Mouse (Mus musculus) cerebellum, adult 8-10 months (tissue): ENCODE data around the gene Doc2b.
A peak's percentile ranks its signal among the peaks of the same experiment; 100 is the strongest.

Source experiments
- DNase-seq: peaks from one replicate; pipeline ENCODE4 v3.0.0; 2022

Gene Doc2b

GRCm38 (mm10) chr11:75796029-75796445 is at the start of gene Doc2b:
TSS of gene Doc2b (minus strand) at chr11:75796049.
- DNase-seq = peak; percentile 43

- peak; percentile 53 for DNase-seq
These were observed 47.2 kb upstream of the Doc2b start for GRCm38 (mm10) chr11:75842904-75843619.

- no peak for DNase-seq
These were observed 45.7 kb upstream of the Doc2b start for GRCm38 (mm10) chr11:75841503-75841902.

GRCm38 (mm10) chr11:75839536-75840430 is 43.9 kb upstream of the Doc2b start:
- DNase-seq = no peak

- no peak for DNase-seq
These were observed 43.1 kb upstream of the Doc2b start for GRCm38 (mm10) chr11:75838861-75839426.

GRCm38 (mm10) chr11:75836240-75836610 is 40.4 kb upstream of the Doc2b start:
- DNase-seq = no peak

- no peak for DNase-seq
These were observed 39.9 kb upstream of the Doc2b start for GRCm38 (mm10) chr11:75835587-75836239.

- no peak for DNase-seq
These were observed 37.2 kb upstream of the Doc2b start for GRCm38 (mm10) chr11:75833081-75833480.

GRCm38 (mm10) chr11:75830386-75830785 is 34.5 kb upstream of the Doc2b start:
- no peak for DNase-seq

GRCm38 (mm10) chr11:75827414-75827813 is 31.6 kb upstream of the Doc2b start:
- no peak for DNase-seq

GRCm38 (mm10) chr11:75823506-75823905 is 27.7 kb upstream of the Doc2b start:
- no peak for DNase-seq

- no peak for DNase-seq
These were observed 17.2 kb upstream of the Doc2b start for GRCm38 (mm10) chr11:75813085-75813484.

GRCm38 (mm10) chr11:75811900-75812299 is 16.1 kb upstream of the Doc2b start:
- DNase-seq = peak; percentile 22

- no peak for DNase-seq
These were observed 14.7 kb upstream of the Doc2b start for GRCm38 (mm10) chr11:75810526-75810925.

GRCm38 (mm10) chr11:75807486-75807885 is 11.6 kb upstream of the Doc2b start:
- no peak for DNase-seq

GRCm38 (mm10) chr11:75801771-75802550 is 6.1 kb upstream of the Doc2b start:
- DNase-seq = no peak

- DNase-seq = no peak
These were observed 5.5 kb upstream of the Doc2b start for GRCm38 (mm10) chr11:75801369-75801768.

- DNase-seq = no peak
These were observed 842 bp upstream of the Doc2b start for GRCm38 (mm10) chr11:75796536-75797246.

- no peak for DNase-seq
These were observed 570 bp downstream of the Doc2b start for GRCm38 (mm10) chr11:75795321-75795636.

- DNase-seq = no peak
These were observed 1.1 kb downstream of the Doc2b start for GRCm38 (mm10) chr11:75794602-75795320.

- DNase-seq = no peak
These were observed 2.5 kb downstream of the Doc2b start for GRCm38 (mm10) chr11:75793351-75793750.
